Mouse (Mus musculus) lung, adult 2 months (tissue): ENCODE data around the gene Ascl1.

Source experiments
- CTCF ChIP-seq: fragments of 200-500 bp; IDR thresholded peaks from 2 replicates; pipeline ENCODE4 v1.5.1; 2011; ENCODE audit warnings: mild to moderate bottlenecking, low read length, control low read depth; ENCODE audit not compliant: insufficient read depth
- POLR2A ChIP-seq: fragments of 200-500 bp; IDR thresholded peaks from 2 replicates; pipeline ENCODE4 v1.6.1; 2011; ENCODE audit warnings: low read depth, mild to moderate bottlenecking, control low read depth, low read length, borderline replicate concordance; ENCODE audit errors: extremely low read depth

GRCm38 (mm10) chr10:87446139-87446828, 47.2 kb downstream of the Ascl1 start:
- TF ChIP-seq POLR2A (no peak), CTCF (no peak)
